8 mouse cellular contexts compared by ENCODE assay signal in the genomic region with DNA sequence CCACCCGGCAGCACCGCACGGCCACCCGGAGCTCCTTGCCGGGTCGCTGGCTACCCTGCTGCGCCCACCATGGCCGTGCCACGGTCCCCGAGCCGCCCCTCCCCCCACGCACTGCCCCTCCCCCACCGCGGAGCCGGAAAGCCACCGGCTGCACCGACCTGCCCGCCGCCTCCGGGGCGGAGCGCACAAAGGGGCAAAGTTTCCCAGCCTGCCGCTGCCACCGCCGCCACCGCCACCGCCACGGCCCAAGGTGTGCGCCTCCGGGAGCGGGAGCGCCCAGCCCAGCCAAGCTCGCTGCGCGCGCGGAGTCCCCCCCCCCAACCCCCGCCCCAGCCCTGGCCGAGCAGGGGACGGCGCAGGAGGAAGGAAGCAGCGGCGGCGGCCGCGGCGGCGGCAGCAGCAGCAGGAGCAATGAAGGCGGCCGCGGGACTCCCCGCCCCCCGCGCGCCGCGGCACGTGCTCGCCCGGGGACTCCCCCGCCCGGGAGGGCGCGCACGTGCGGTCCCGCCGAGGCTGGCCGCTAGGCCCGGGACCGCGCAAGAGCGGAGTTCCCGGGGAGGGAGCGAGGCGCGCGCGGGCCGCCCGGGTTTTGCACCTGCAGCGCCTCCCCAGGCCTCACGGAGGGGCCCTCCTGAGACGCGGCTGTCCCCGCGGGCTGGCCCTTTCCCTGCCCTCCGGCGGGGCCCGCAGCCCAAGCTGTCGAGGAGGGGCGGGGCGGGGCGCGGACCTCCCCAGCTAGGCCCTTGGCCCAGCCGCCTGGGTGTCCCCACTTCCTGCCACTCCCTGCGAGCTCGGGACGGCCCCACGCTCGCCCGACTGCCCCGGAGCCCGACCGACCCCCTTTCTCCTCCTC. TPM values are rescaled to one million over a fixed set of nuclear protein-coding genes. Genes with fewer than 3 reads are reported as not detected.
A peak's percentile ranks its signal among the peaks of the same experiment; 100 is the strongest.
DNase-seq lines count a peak whose midpoint lies in the region; ATAC-seq and TF ChIP-seq lines count a peak whose summit lies in the region.

No protein-coding gene starts in this region.

- H3K36me3 ChIP-seq in ES-E14 (ENCODE audit: control insufficient read depth, insufficient read depth, low read length, poor library complexity, severe bottlenecking) (no peaks in the 10 kb centered on the region), macrophage (ENCODE audit: inconsistent target) (peaks cover 9% of the 10 kb centered on the region; the same call in 1 of the 2 replicates)
- peaks cover 9% of the 10 kb centered on the region for H3K36me3 ChIP-seq in forebrain, embryonic 13.5 days (ENCODE audit: poor library complexity, severe bottlenecking)

- no peaks in the 10 kb centered on the region for H3K27me3 ChIP-seq in forebrain, embryonic 13.5 days

- H3K79me2 ChIP-seq in macrophage (ENCODE audit: inconsistent target): peaks cover 43% of the 10 kb centered on the region

- H3K9me3 ChIP-seq in ES-E14 (ENCODE audit: control insufficient read depth, insufficient read depth, low read depth, low read length): no peaks in the 10 kb centered on the region
- no peaks in the 10 kb centered on the region for H3K9me3 ChIP-seq in forebrain, embryonic 13.5 days (replicated peaks)

- intact Hi-C loops in heart, postnatal 25 days (cut with DNase I): loop anchor here (5.0 kb wide), 3 partner anchors 44 to 74 kb away; a partner anchor contains a TSS

- peak overlapping the region; percentile 73 to 84 for H3K4me3 ChIP-seq in ES-E14 (ENCODE audit: insufficient read depth in 1 of 2, low read depth in 1 of 2, low read length in 2 of 2, poor library complexity in 1 of 2, severe bottlenecking in 1 of 2)
- H3K4me3 ChIP-seq in forebrain, embryonic 13.5 days: peak overlapping the region; percentile 83
- peak overlapping the region; percentile 27 for H3K4me3 ChIP-seq in macrophage (ENCODE audit: inconsistent target)

- peak; percentile 83 for ATAC-seq in forebrain, embryonic 13.5 days

- in situ Hi-C loops in ES-E14 (cut with MboI; ENCODE audit: low sequenced_read_pairs in 2 of 2, unreplicated experiment in 2 of 2): no loop called here

- H3K27ac ChIP-seq in ES-E14 (ENCODE audit: insufficient read depth, low read depth, low read length, poor library complexity, severe bottlenecking) (no peak overlapping the region), macrophage (peak overlapping the region; percentile 64)
- H3K27ac ChIP-seq in forebrain, embryonic 13.5 days: peak overlapping the region; percentile 93

- H3K9ac ChIP-seq in ES-E14 (ENCODE audit: insufficient read depth, low read depth, low read length, poor library complexity, severe bottlenecking): peak overlapping the region; percentile 42
- peak overlapping the region; percentile 98 for H3K9ac ChIP-seq in forebrain, embryonic 13.5 days

- peaks cover 0 to 2% of the 10 kb centered on the region in 2 experiments; a peak in 1 of 4 replicates for H3K4me1 ChIP-seq in ES-E14 (ENCODE audit: control insufficient read depth in 2 of 2, insufficient read depth in 2 of 2, low read length in 2 of 2, poor library complexity in 1 of 2)
- peaks cover 51% of the 10 kb centered on the region for H3K4me1 ChIP-seq in forebrain, embryonic 13.5 days

- DNase-seq in ES-E14 (ENCODE audit: low read depth, low spot score): no peak
- DNase-seq in brain, embryonic 18.5 days (ENCODE audit: low read depth, low spot score): peak; percentile 50
- DNase-seq in heart, postnatal 25 days (ENCODE audit: low spot score): peak; percentile 75
- peak; percentile 58 for DNase-seq in layer of hippocampus, adult 9-11 months
- peak; percentile 87 for DNase-seq in retina, postnatal 1 day
- peak; percentile 88 for DNase-seq in urinary bladder, adult 2 months (ENCODE audit: low spot score)

- H3K4me2 ChIP-seq in forebrain, embryonic 13.5 days: peak overlapping the region; percentile 96

- WGBS in forebrain, embryonic 13.5 days: under 1% methylated on average over 18 of the region's 105 CpGs
- WGBS in macrophage (ENCODE audit: missing documents): under 1% methylated on average over 90 of the region's 105 CpGs

TF ChIP-seq in ES-E14, 5 proteins besides CTCF, POLR2A, EP300 and RAD21:
- no peak for TF ChIP-seq ZNF384 (IDR thresholded peaks at IDR 0.05; ENCODE audit: low read depth, low read length)
- no peak for TF ChIP-seq ZC3H11A (IDR thresholded peaks at IDR 0.05; ENCODE audit: borderline replicate concordance, low read depth, low read length)
- TF ChIP-seq CHD2 (IDR thresholded peaks at IDR 0.05; ENCODE audit: low read depth, low read length): no peak
- TF ChIP-seq MAFK (IDR thresholded peaks at IDR 0.05; ENCODE audit: insufficient read depth, low read depth, low read length): no peak
- TF ChIP-seq HCFC1 (IDR thresholded peaks at IDR 0.05; ENCODE audit: borderline replicate concordance, insufficient read depth, low read length): no peak

RNA-seq across cellular contexts. Expression of a gene that starts 2.5 kb away (rescaled TPM):
- 5.1 and 6.0 TPM in 2 replicates for total RNA-seq in ES-E14 (2012; rRNA removed)
- polyA plus RNA-seq in forebrain, embryonic 13.5 days (2015; fragmentation: Nextera tagmentation; extraction: Ambion mirVana): 65.3 and 79.4 TPM in 2 replicates
- 10 to 100 TPM; 32.6 to 40.8 TPM for total RNA-seq in heart, postnatal 25 days (2021)
- 100 to 1,000 TPM; 104 to 576 (median 356) TPM for total RNA-seq in macrophage (2018; cell fraction: chromatin; rRNA removed)
- total RNA-seq in macrophage (2018; cell fraction: cytosol; rRNA removed): 10 to 100 TPM; 15.7 to 66.9 (median 36.1) TPM
- total RNA-seq in macrophage (2018; cell fraction: nucleus; rRNA removed): 100 to 1,000 TPM in 20 of 26 experiments, 10 to 100 TPM in 6; 62.0 to 363 (median 169) TPM
- polyA plus RNA-seq in macrophage (2018): 13.9 to 21.1 TPM (median 19.1 TPM) in 3 replicates
- polyA plus RNA-seq in urinary bladder, adult 2 months (2012; rRNA removed): 9.4 and 14.4 TPM in 2 replicates

RNA-seq across cellular contexts. Expression of a gene that starts 50.4 kb away (rescaled TPM):
- total RNA-seq in ES-E14 (2012; rRNA removed): 21.4 and 21.9 TPM in 2 replicates
- 68.9 and 72.8 TPM in 2 replicates for polyA plus RNA-seq in forebrain, embryonic 13.5 days (2015; fragmentation: Nextera tagmentation; extraction: Ambion mirVana)
- total RNA-seq in heart, postnatal 25 days (2021): 10 to 100 TPM; 32.8 to 35.2 TPM
- total RNA-seq in macrophage (2018; cell fraction: chromatin; rRNA removed): 100 to 1,000 TPM in 3 of 26 experiments, 10 to 100 TPM in 20, 1 to 10 TPM in 3; 8.4 to 129 (median 57.6) TPM
- 10 to 100 TPM; 15.6 to 42.6 (median 32.2) TPM for total RNA-seq in macrophage (2018; cell fraction: cytosol; rRNA removed)
- 10 to 100 TPM in 25 of 26 experiments, 1 to 10 TPM in 1; 7.9 to 98.5 (median 32.1) TPM for total RNA-seq in macrophage (2018; cell fraction: nucleus; rRNA removed)
- polyA plus RNA-seq in macrophage (2018): 30.7 to 54.0 TPM (median 30.9 TPM) in 3 replicates
- 79.1 and 106 TPM in 2 replicates for polyA plus RNA-seq in urinary bladder, adult 2 months (2012; rRNA removed)

Comparison
In these comparisons a context has a peak if more than half of its experiments do, and no peak if none do; other contexts are left out.
1. H3K4me3 ChIP-seq: peak in every context shown above with its lines; median percentile 83 in forebrain, embryonic 13.5 days; 78 in ES-E14; 27 in macrophage.